Mouse (Mus musculus): ENCODE data around the gene Cfd. TPM values are rescaled to one million over a fixed set of nuclear protein-coding genes. Genes with fewer than 3 reads are reported as not detected.

Cfd gene
- polyA plus RNA-seq, 1 experiment from 2014 or later: not detected

Small RNA genes within 50 kb of the gene (microRNA-seq; reads per million reads assigned to microRNA genes)
- gene Mir6910: not detected

Other genes starting within 250 kb of the Cfd start
- gene Odf3l2, start 245.1 kb upstream of the Cfd start, polyA plus RNA-seq (2015; fragmentation: Nextera tagmentation; extraction: Ambion mirVana): not detected in 2 replicates
- gene Madcam1, start 226.3 kb upstream of the Cfd start, polyA plus RNA-seq (2015; fragmentation: Nextera tagmentation; extraction: Ambion mirVana): 0.16 and 0.24 TPM in 2 replicates
- 19.3 and 19.4 TPM in 2 replicates for gene Tpgs1, start 221.5 kb upstream of the Cfd start, polyA plus RNA-seq (2015; fragmentation: Nextera tagmentation; extraction: Ambion mirVana)
- gene Cdc34, start 208.7 kb upstream of the Cfd start, polyA plus RNA-seq (2015; fragmentation: Nextera tagmentation; extraction: Ambion mirVana): 80.5 and 81.5 TPM in 2 replicates
- gene Gzmm, start 201.8 kb upstream of the Cfd start, polyA plus RNA-seq (2015; fragmentation: Nextera tagmentation; extraction: Ambion mirVana): 0.15 and 0.22 TPM in 2 replicates
- gene Bsg, start 186.4 kb upstream of the Cfd start, polyA plus RNA-seq (2015; fragmentation: Nextera tagmentation; extraction: Ambion mirVana): 924 and 947 TPM in 2 replicates
- not detected in 2 replicates for gene Hcn2, start 174.2 kb upstream of the Cfd start, polyA plus RNA-seq (2015; fragmentation: Nextera tagmentation; extraction: Ambion mirVana)
- 13.4 and 14.4 TPM in 2 replicates for gene Polrmt, start 144.3 kb upstream of the Cfd start, polyA plus RNA-seq (2015; fragmentation: Nextera tagmentation; extraction: Ambion mirVana)
- gene Fgf22, start 135.8 kb upstream of the Cfd start, polyA plus RNA-seq (2015; fragmentation: Nextera tagmentation; extraction: Ambion mirVana): not detected in 2 replicates
- gene Rnf126, start 123.9 kb upstream of the Cfd start, polyA plus RNA-seq (2015; fragmentation: Nextera tagmentation; extraction: Ambion mirVana): 17.4 and 26.2 TPM in 2 replicates
- gene Fstl3, start 113.6 kb upstream of the Cfd start, polyA plus RNA-seq (2015; fragmentation: Nextera tagmentation; extraction: Ambion mirVana): 1.0 TPM in 2 replicates
- 6.3 and 7.1 TPM in 2 replicates for gene Prss57, start 99.9 kb upstream of the Cfd start, polyA plus RNA-seq (2015; fragmentation: Nextera tagmentation; extraction: Ambion mirVana)
- 7.9 and 8.0 TPM in 2 replicates for gene Palm, start 97.3 kb upstream of the Cfd start, polyA plus RNA-seq (2015; fragmentation: Nextera tagmentation; extraction: Ambion mirVana)
- 0.43 and 1.4 TPM in 2 replicates for gene Misp, start 69.9 kb upstream of the Cfd start, polyA plus RNA-seq (2015; fragmentation: Nextera tagmentation; extraction: Ambion mirVana)
- gene Ptbp1, start 36.4 kb upstream of the Cfd start, polyA plus RNA-seq (2015; fragmentation: Nextera tagmentation; extraction: Ambion mirVana): 112 and 124 TPM in 2 replicates
- 96.8 and 106 TPM in 2 replicates for gene Prtn3, start 16.4 kb upstream of the Cfd start, polyA plus RNA-seq (2015; fragmentation: Nextera tagmentation; extraction: Ambion mirVana)
- 4.8 and 5.1 TPM in 2 replicates for gene Plppr3, start 16.2 kb upstream of the Cfd start, polyA plus RNA-seq (2015; fragmentation: Nextera tagmentation; extraction: Ambion mirVana)
- gene Elane, start 4.6 kb upstream of the Cfd start, polyA plus RNA-seq (2015; fragmentation: Nextera tagmentation; extraction: Ambion mirVana): 204 and 208 TPM in 2 replicates
- 14.7 and 15.3 TPM in 2 replicates for gene Med16, start 18.1 kb downstream of the Cfd start, polyA plus RNA-seq (2015; fragmentation: Nextera tagmentation; extraction: Ambion mirVana)
- 2.5 TPM in 1 of 2 replicates, not detected in the other for gene Gm26602, start 20.0 kb downstream of the Cfd start, polyA plus RNA-seq (2015; fragmentation: Nextera tagmentation; extraction: Ambion mirVana)
- 0.18 and 0.20 TPM in 2 replicates for gene Kiss1r, start 26.1 kb downstream of the Cfd start, polyA plus RNA-seq (2015; fragmentation: Nextera tagmentation; extraction: Ambion mirVana)
- gene R3hdm4, start 30.4 kb downstream of the Cfd start, polyA plus RNA-seq (2015; fragmentation: Nextera tagmentation; extraction: Ambion mirVana): 47.1 and 49.3 TPM in 2 replicates
- 5.1 and 5.8 TPM in 2 replicates for gene Arid3a, start 36.2 kb downstream of the Cfd start, polyA plus RNA-seq (2015; fragmentation: Nextera tagmentation; extraction: Ambion mirVana)
- gene Wdr18, start 69.3 kb downstream of the Cfd start, polyA plus RNA-seq (2015; fragmentation: Nextera tagmentation; extraction: Ambion mirVana): 42.2 and 44.7 TPM in 2 replicates
- gene Grin3b, start 79.9 kb downstream of the Cfd start, polyA plus RNA-seq (2015; fragmentation: Nextera tagmentation; extraction: Ambion mirVana): 0.08 TPM in 1 of 2 replicates, not detected in the other
- 3.0 and 4.8 TPM in 2 replicates for gene Tmem259, start 93.5 kb downstream of the Cfd start, polyA plus RNA-seq (2015; fragmentation: Nextera tagmentation; extraction: Ambion mirVana)
- 42.5 and 44.9 TPM in 2 replicates for gene Cnn2, start 97.7 kb downstream of the Cfd start, polyA plus RNA-seq (2015; fragmentation: Nextera tagmentation; extraction: Ambion mirVana)
- gene Abca7, start 105.6 kb downstream of the Cfd start, polyA plus RNA-seq (2015; fragmentation: Nextera tagmentation; extraction: Ambion mirVana): 8.6 and 9.0 TPM in 2 replicates
- gene Arhgap45, start 125.8 kb downstream of the Cfd start, polyA plus RNA-seq (2015; fragmentation: Nextera tagmentation; extraction: Ambion mirVana): 16.6 and 17.3 TPM in 2 replicates
- 66.8 and 70.1 TPM in 2 replicates for gene Polr2e, start 148.9 kb downstream of the Cfd start, polyA plus RNA-seq (2015; fragmentation: Nextera tagmentation; extraction: Ambion mirVana)
- gene Gpx4, start 156.3 kb downstream of the Cfd start, polyA plus RNA-seq (2015; fragmentation: Nextera tagmentation; extraction: Ambion mirVana): 553 and 567 TPM in 2 replicates
- gene Sbno2, start 214.7 kb downstream of the Cfd start, polyA plus RNA-seq (2015; fragmentation: Nextera tagmentation; extraction: Ambion mirVana): 10.3 and 11.8 TPM in 2 replicates
- 13.2 and 14.4 TPM in 2 replicates for gene Stk11, start 224.9 kb downstream of the Cfd start, polyA plus RNA-seq (2015; fragmentation: Nextera tagmentation; extraction: Ambion mirVana)
- 288 and 309 TPM in 2 replicates for gene Atp5d, start 247.8 kb downstream of the Cfd start, polyA plus RNA-seq (2015; fragmentation: Nextera tagmentation; extraction: Ambion mirVana)
- 0.44 and 0.65 TPM in 2 replicates for gene Cbarp, start 250.0 kb downstream of the Cfd start, polyA plus RNA-seq (2015; fragmentation: Nextera tagmentation; extraction: Ambion mirVana)